Mouse (Mus musculus): ENCODE measurements around the gene Asb9. TPM values are rescaled to one million over a fixed set of nuclear protein-coding genes. Genes with fewer than 3 reads are reported as not detected.

Gene Asb9
- polyA plus RNA-seq (2015; fragmentation: Nextera tagmentation; extraction: Ambion mirVana) = 0.12 TPM in 1 of 2 replicates, not detected in the other

- Histone ChIP-seq H3K36me3 (no peaks in the 10 kb centered on the region), H3K4me3 (replicated peaks) (no peak within 1 kb of the TSS), H3K9me3 (replicated peaks) (no peaks in the 10 kb centered on the region), H3K4me2 (no peak within 1 kb of the TSS), H3K27me3 (no peaks in the 10 kb centered on the region), H3K9ac (no peak within 1 kb of the TSS), H3K4me1 (replicated peaks) (no peaks in the 10 kb centered on the region), H3K27ac (no peak within 1 kb of the TSS)
- ATAC-seq (ENCODE audit: low read depth) = no peak
- DNase-seq = no peak
- 59% methylated on average over 10 of the region's 10 CpGs for WGBS (ENCODE audit: insufficient replicate concordance)
These were observed at the start of gene Asb9 for GRCm38 (mm10) chrX:164505709-164506498. Gene Asb9 (plus strand): TSS chrX:164506327.

- no peaks in the 10 kb centered on the region for H3K4me1 ChIP-seq (replicated peaks)
- no peak overlapping the region for H3K9ac ChIP-seq
- no peaks in the 10 kb centered on the region for H3K36me3 ChIP-seq
- no peak overlapping the region for H3K27ac ChIP-seq
- ATAC-seq (ENCODE audit: low read depth) (no peak), DNase-seq (no peak)
- H3K4me2 ChIP-seq = no peak overlapping the region
- H3K9me3 ChIP-seq (replicated peaks) = no peaks in the 10 kb centered on the region
- H3K27me3 ChIP-seq = no peaks in the 10 kb centered on the region
- no peak overlapping the region for H3K4me3 ChIP-seq (replicated peaks)
- WGBS (ENCODE audit: insufficient replicate concordance) = 49% methylated on average over 6 of the region's 6 CpGs
These were observed 46.8 kb upstream of the Asb9 start for GRCm38 (mm10) chrX:164459205-164459878.

DNA sequence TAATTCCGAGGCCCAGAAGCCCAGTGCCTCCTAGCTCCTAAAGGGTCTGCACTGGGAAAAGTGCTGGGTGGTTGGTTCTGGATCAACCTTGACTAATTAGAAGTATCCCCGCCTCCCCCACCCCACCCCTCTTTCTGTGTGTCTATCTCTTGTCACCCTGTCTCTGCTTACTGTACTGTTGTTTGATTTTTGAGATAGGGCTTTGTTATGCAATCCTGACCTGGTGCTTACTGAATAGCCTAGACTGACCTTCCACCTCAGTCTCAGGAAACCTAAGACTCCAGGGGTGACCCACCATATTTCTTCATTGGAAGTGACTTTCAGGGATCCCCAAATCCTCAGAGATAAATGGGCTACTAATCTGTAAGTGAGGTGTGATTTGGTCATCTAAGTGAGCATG is 3.9 kb upstream of the Asb9 start:
- Histone ChIP-seq H3K4me1 (replicated peaks) (no peaks in the 10 kb centered on the region), H3K36me3 (no peaks in the 10 kb centered on the region), H3K9ac (no peak overlapping the region), H3K27me3 (no peaks in the 10 kb centered on the region), H3K4me3 (replicated peaks) (no peak overlapping the region), H3K4me2 (no peak overlapping the region), H3K9me3 (replicated peaks) (no peaks in the 10 kb centered on the region), H3K27ac (no peak overlapping the region)
- DNase-seq = no peak
- WGBS (ENCODE audit: insufficient replicate concordance) = 47% methylated on average over 2 of the region's 2 CpGs
- ATAC-seq (ENCODE audit: low read depth) = peak; percentile 62; the same call in 1 of the 2 replicates

DNA sequence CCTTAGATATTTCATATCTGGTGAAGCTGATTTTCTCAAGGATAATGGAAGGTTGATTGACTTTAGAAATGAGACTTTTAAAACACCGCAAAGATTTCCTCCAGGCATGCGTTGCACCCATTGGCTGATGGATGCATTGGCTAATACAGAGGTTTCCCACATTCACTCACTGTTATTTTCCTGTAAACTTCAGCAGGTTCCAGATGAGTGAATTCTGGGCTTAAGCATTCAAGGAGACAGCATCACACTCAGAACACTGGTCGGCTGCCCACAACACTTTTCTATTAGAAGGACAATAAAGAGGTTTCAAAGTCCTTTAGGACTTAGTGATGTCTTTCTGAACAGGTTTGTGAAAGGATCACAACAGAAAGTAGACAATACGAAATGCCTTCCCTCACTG is 941 bp downstream of the Asb9 start:
- H3K4me2 ChIP-seq = no peak overlapping the region
- no peaks in the 10 kb centered on the region for H3K27me3 ChIP-seq
- no peak overlapping the region for H3K27ac ChIP-seq
- H3K9me3 ChIP-seq (replicated peaks) = no peaks in the 10 kb centered on the region
- DNase-seq = no peak
- H3K36me3 ChIP-seq = no peaks in the 10 kb centered on the region
- H3K4me3 ChIP-seq (replicated peaks) = no peak overlapping the region
- WGBS (ENCODE audit: insufficient replicate concordance) = 72% methylated on average over 4 of the region's 4 CpGs
- H3K9ac ChIP-seq = no peak overlapping the region
- no peaks in the 10 kb centered on the region for H3K4me1 ChIP-seq (replicated peaks)
- no peak for ATAC-seq (ENCODE audit: low read depth)

GRCm38 (mm10) chrX:164508728-164509127 is 2.6 kb downstream of the Asb9 start:
- ATAC-seq (ENCODE audit: low read depth) (no peak), DNase-seq (no peak)
- H3K9ac ChIP-seq = no peak overlapping the region
- H3K27ac ChIP-seq = no peak overlapping the region
- no peaks in the 10 kb centered on the region for H3K36me3 ChIP-seq
- H3K9me3 ChIP-seq (replicated peaks) = no peaks in the 10 kb centered on the region
- WGBS (ENCODE audit: insufficient replicate concordance) = 50% methylated on average over 3 of the region's 3 CpGs
- H3K4me2 ChIP-seq = no peak overlapping the region
- no peaks in the 10 kb centered on the region for H3K4me1 ChIP-seq (replicated peaks)
- H3K4me3 ChIP-seq (replicated peaks) = no peak overlapping the region
- H3K27me3 ChIP-seq = no peaks in the 10 kb centered on the region

DNA sequence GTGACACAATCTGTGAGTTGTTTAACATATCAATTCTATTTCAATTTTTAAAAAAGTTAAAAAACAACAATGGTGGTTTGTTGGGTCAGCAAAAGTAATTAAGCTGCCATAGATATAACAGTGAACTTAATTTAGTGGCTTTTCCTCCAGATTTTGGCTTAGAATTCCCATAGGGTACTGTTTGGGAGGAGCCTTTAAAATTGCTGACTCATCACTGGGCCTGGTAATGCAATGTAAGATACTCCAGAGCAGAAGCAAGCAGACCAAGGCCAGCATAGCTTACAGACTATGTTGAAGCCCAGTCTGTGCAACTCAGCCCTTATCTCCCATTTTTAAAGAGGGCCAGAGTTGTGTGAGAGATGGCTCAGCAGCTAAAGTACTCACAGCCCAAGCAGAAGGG is 16.0 kb downstream of the Asb9 start:
- Histone ChIP-seq H3K4me3 (replicated peaks) (no peak overlapping the region), H3K27me3 (no peaks in the 10 kb centered on the region), H3K36me3 (no peaks in the 10 kb centered on the region), H3K4me1 (replicated peaks) (no peaks in the 10 kb centered on the region), H3K9ac (no peak overlapping the region), H3K4me2 (no peak overlapping the region), H3K9me3 (replicated peaks) (no peaks in the 10 kb centered on the region), H3K27ac (no peak overlapping the region)
- no peak for ATAC-seq (ENCODE audit: low read depth)
- no peak for DNase-seq

DNA sequence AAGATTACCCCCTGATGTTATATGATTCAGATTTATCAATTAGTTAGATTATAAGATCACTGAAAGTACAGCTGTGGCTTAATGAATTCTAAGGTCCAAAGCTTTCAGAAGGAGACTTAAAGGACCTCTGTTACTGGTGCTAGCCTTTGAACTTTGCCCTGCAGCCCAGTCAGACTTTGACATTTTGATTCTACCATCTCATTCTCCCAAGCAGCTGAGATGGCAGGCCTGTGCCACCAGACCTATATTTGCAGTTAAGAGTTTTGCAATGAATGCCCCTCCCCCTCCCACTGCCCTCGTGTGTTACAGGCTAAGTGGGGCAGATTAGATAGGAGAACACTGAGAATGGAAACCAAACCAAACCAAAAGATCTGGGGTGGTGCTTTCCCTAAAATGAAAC is 20.4 kb downstream of the Asb9 start:
- Histone ChIP-seq H3K27ac (no peak overlapping the region), H3K4me2 (no peak overlapping the region), H3K9ac (no peak overlapping the region), H3K9me3 (replicated peaks) (no peaks in the 10 kb centered on the region), H3K36me3 (no peaks in the 10 kb centered on the region), H3K4me3 (replicated peaks) (no peak overlapping the region), H3K27me3 (no peaks in the 10 kb centered on the region), H3K4me1 (replicated peaks) (no peaks in the 10 kb centered on the region)
- ATAC-seq (ENCODE audit: low read depth) = no peak
- no peak for DNase-seq
- 8% methylated on average over 1 of the region's 1 CpGs for WGBS (ENCODE audit: insufficient replicate concordance)

DNA sequence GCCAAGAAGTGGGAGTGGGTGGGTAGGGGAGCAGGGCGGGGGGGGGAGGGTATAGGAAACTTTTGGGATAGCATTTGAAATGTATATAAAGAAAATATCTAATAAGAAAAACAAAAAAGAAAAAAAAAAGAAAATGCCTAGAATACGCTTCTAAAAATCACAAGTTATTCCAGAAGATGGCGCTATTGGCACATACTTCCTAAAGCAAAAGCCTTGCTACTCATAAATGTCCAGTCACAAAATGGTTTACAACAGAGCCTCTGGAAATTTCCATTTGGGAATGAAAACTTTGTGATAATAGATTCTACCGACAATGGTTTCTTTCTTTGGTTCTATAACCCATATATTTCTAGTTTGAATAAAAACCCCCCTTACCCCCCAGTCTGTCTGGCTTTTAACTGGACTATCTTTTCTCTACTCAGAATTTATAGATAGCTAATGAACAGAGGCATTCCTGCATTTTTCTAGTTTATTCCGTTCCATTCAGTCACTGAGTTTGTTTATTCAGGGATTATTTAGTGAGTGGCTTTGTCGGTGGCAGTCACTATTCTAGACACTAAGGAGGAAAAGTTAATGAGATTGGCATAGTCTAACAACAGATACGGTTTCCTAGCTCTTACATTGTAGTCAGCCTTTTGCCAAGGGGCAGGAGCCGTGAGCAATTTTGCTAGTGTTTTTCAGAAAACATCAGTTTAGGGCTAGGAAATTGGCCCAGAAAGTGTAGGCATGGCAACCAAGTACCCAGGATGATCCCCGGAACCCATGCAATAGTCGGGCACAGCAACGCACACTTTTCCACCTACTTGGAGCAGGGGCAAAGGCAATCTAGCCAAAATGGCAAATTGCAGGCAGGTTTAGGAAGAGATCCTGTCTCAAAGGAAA is 35.5 kb downstream of the Asb9 start:
- H3K27me3 ChIP-seq = no peaks in the 10 kb centered on the region
- no peak overlapping the region for H3K9ac ChIP-seq
- H3K27ac ChIP-seq = no peak overlapping the region
- ATAC-seq (ENCODE audit: low read depth) (no peak), DNase-seq (no peak)
- no peak overlapping the region for H3K4me2 ChIP-seq
- H3K4me3 ChIP-seq (replicated peaks) = no peak overlapping the region
- 46% methylated on average over 11 of the region's 11 CpGs for WGBS (ENCODE audit: insufficient replicate concordance)
- H3K9me3 ChIP-seq (replicated peaks) = no peaks in the 10 kb centered on the region
- no peaks in the 10 kb centered on the region for H3K4me1 ChIP-seq (replicated peaks)
- no peaks in the 10 kb centered on the region for H3K36me3 ChIP-seq

DNA sequence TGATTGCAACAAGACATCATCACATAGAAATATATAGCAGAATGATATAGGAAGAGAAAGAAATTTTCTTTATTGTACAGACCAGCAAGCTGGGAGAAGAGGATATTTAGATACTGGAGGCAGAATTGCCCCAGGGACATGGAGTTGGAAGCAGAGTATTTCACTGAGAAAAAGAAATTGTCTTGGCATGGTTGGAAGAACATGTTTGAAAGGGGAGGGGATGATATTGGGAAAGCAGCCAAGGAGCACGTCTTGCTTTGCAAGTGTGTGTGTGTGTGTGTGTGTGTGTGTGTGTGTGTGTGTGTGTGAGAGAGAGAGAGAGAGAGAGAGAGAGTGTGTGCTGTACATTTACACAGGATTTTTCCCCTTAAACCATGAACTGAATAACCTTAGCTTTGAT is 64.1 kb downstream of the Asb9 start:
- H3K9ac ChIP-seq = no peak overlapping the region
- no peaks in the 10 kb centered on the region for H3K4me1 ChIP-seq (replicated peaks)
- H3K4me2 ChIP-seq = no peak overlapping the region
- no peaks in the 10 kb centered on the region for H3K36me3 ChIP-seq
- no peak overlapping the region for H3K4me3 ChIP-seq (replicated peaks)
- 58% methylated on average over 1 of the region's 1 CpGs for WGBS (ENCODE audit: insufficient replicate concordance)
- H3K9me3 ChIP-seq (replicated peaks) = no peaks in the 10 kb centered on the region
- DNase-seq (no peak), ATAC-seq (ENCODE audit: low read depth) (no peak)
- H3K27me3 ChIP-seq = no peaks in the 10 kb centered on the region
- H3K27ac ChIP-seq = no peak overlapping the region

- no peaks in the 10 kb centered on the region for H3K4me1 ChIP-seq (replicated peaks)
- no peak overlapping the region for H3K4me3 ChIP-seq (replicated peaks)
- H3K9ac ChIP-seq = no peak overlapping the region
- 40% methylated on average over 3 of the region's 3 CpGs for WGBS (ENCODE audit: insufficient replicate concordance)
- no peak for DNase-seq
- no peak overlapping the region for H3K27ac ChIP-seq
- H3K4me2 ChIP-seq = no peak overlapping the region
- ATAC-seq (ENCODE audit: low read depth) = no peak
- H3K27me3 ChIP-seq = no peaks in the 10 kb centered on the region
- no peaks in the 10 kb centered on the region for H3K36me3 ChIP-seq
- no peaks in the 10 kb centered on the region for H3K9me3 ChIP-seq (replicated peaks)
These were observed 70.8 kb downstream of the Asb9 start for GRCm38 (mm10) chrX:164576967-164577366.
